Mouse (Mus musculus) hindbrain, embryonic 14.5 days (tissue): ENCODE data around the gene Gmds. TPM values are rescaled to one million over a fixed set of nuclear protein-coding genes. Genes with fewer than 3 reads are reported as not detected.

Source experiments
- ATAC-seq: fragments of 200-750 bp; cut with Nextera tagmentation; 2 replicates; pipeline ENCODE4 v1.8.0; 2017; ENCODE audit warnings: moderate number of reproducible peaks, mild to moderate bottlenecking, moderate TSS enrichment, moderate library complexity; ENCODE audit not compliant: low FRiP score
- DNase-seq: peaks from one replicate; pipeline ENCODE4 v3.0.0-alpha.2; 2015; ENCODE audit warnings: low spot score
- H3K27ac ChIP-seq: fragments of 300-500 bp; sonication (generic); 2 replicates; pipeline ENCODE4 v1.5.1; 2014; ENCODE audit warnings: mild to moderate bottlenecking, moderate library complexity
- H3K27me3 ChIP-seq: fragments of 300-500 bp; sonication (generic); 2 replicates; pipeline ENCODE4 v1.6.1; 2014; ENCODE audit warnings: mild to moderate bottlenecking, low read length, mixed read lengths; ENCODE audit not compliant: control insufficient read depth, insufficient read depth
- H3K36me3 ChIP-seq: fragments of 300-500 bp; sonication (generic); replicated peaks from 2 replicates; pipeline ENCODE4 v1.6.1; 2014; ENCODE audit not compliant: control insufficient read depth, insufficient read depth
- H3K4me1 ChIP-seq: fragments of 300-500 bp; sonication (generic); replicated peaks from 2 replicates; pipeline ENCODE4 v1.6.1; 2014; ENCODE audit warnings: antibody characterized with exemption, low read length, mixed read lengths; ENCODE audit not compliant: control insufficient read depth, insufficient read depth
- H3K4me2 ChIP-seq: fragments of 300-500 bp; sonication (generic); replicated peaks from 2 replicates; pipeline ENCODE4 v1.6.1; 2014; ENCODE audit warnings: mild to moderate bottlenecking, moderate library complexity
- H3K4me3 ChIP-seq: fragments of 300-500 bp; sonication (generic); replicated peaks from 2 replicates; pipeline ENCODE4 v1.5.1; 2014; ENCODE audit warnings: mild to moderate bottlenecking, low read length
- H3K9ac ChIP-seq: fragments of 300-500 bp; sonication (generic); 2 replicates; pipeline ENCODE4 v1.6.1; 2014
- H3K9me3 ChIP-seq: fragments of 300-500 bp; sonication (generic); 2 replicates; pipeline ENCODE4 v1.6.1; 2016; ENCODE audit warnings: low read length; ENCODE audit not compliant: control insufficient read depth
- WGBS: fragments of 180-500 bp; shearing (Covaris S2); extraction: QIAGEN DNeasy Blood & Tissue Kit; methylation state at CpG from one replicate; pipeline ENCODE4 v1.1.7; 2014; 5-methylcytosine and 5-hydroxymethylcytosine counted together
- polyA plus RNA-seq: library from polyadenylated mRNA; unstranded; fragments of >200 nt; fragmentation: Nextera tagmentation; extraction: Ambion mirVana; gene quantifications from 2 replicates; pipeline ENCODE4 v1.2.1, GENCODE M21; 2014

Gene Gmds
- polyA plus RNA-seq = 38.4 and 39.8 TPM in 2 replicates

DNA sequence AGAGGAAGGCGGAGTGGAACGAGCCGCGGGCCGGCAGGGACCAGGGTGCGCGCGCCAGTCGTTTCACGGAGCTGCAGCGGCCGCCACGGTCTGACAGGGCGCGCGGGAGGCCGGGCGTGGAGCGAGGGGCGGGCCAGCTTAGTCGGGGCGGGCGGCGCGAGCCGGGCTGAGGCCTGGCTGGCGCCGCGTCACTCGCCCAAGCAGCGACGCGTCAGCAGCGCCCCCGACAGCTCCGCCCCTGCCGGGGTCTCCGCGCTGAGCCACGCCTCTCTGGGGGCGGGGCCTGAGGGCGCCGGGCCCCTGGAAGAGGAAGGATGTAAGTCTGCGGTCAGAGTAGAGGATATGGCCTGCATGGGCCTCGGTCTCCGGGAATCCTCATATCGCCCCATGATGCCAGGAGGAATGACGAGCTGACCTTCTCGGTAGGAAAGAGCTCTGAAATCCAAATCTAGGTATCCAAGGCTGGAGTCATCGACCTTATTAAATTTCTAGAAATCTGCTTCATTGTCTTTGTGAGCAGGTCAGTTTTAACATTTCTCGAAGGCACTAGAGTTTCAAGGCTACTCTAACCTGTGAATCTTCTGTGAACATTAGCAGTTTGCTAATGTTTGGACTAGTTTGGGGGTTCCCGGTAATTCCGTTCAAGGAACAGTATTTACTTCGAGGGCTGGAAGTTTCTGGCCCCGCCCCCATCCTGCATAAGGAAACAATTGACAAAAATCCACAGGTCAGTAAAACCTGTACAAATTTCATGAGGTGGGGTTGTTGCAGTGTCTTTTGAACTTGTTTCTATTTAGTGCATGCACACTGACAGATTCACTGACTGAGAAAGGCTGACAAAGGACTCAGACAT is at the start of gene Gmds:
Gene Gmds (minus strand): TSS at position 228 of the 853 bp plus-strand sequence.
- peak within 1 kb of the TSS; percentile 75 for H3K4me2 ChIP-seq
- H3K4me3 ChIP-seq = peak within 1 kb of the TSS; percentile 69
- H3K27me3 ChIP-seq = no peaks in the 10 kb centered on the region
- DNase-seq (peak; percentile 95), ATAC-seq (peak; percentile 100)
- peak within 1 kb of the TSS; percentile 79 for H3K9ac ChIP-seq
- H3K27ac ChIP-seq = peak within 1 kb of the TSS; percentile 71
- 4% methylated on average over 55 of the region's 55 CpGs for WGBS
- peaks cover 10% of the 10 kb centered on the region; the same call in 1 of the 2 replicates for H3K4me1 ChIP-seq
- no peaks in the 10 kb centered on the region for H3K9me3 ChIP-seq
- no peaks in the 10 kb centered on the region for H3K36me3 ChIP-seq

DNA sequence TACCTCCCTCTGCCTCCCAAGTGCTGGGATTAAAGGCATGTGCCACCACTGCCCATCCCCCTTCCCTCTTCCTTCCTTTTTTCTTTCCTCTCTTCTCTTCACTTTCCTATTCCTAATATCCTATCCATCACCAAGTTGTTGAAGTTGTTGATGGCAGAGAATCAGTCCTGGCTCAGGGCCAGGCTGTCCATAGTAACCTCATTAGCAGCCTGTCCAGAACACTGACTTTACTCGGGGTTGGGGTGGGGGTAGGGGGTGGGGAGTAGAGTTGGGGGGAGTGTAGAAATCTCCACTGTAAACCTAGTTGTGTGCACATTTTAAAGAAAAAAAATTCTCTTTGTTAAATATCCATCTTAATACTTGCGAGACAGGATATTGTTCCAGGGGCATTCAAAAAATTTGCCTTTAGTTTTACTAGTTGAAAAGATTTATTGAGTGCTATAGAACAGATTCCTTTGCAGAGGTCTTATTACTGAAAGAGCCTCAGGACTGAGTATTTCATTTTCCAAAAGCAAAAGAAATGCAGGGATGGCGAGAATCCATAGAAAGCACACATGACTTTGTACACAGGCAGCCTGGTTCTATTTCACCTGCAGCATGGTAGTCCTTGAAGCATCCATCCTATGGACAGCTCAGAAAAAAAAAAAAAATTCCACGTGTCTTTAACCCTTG is 47.0 kb upstream of the Gmds start:
- Histone ChIP-seq H3K4me2 (no peak overlapping the region), H3K4me1 (no peaks in the 10 kb centered on the region), H3K27ac (no peak overlapping the region), H3K27me3 (no peaks in the 10 kb centered on the region), H3K4me3 (no peak overlapping the region), H3K36me3 (no peaks in the 10 kb centered on the region), H3K9me3 (no peaks in the 10 kb centered on the region), H3K9ac (no peak overlapping the region)
- DNase-seq (no peak), ATAC-seq (no peak)
- WGBS = 73% methylated on average over 4 of the region's 4 CpGs

- H3K27me3 ChIP-seq = no peaks in the 10 kb centered on the region
- WGBS = 87% methylated on average over 6 of the region's 6 CpGs
- no peaks in the 10 kb centered on the region for H3K9me3 ChIP-seq
- H3K4me2 ChIP-seq = no peak overlapping the region
- no peak overlapping the region for H3K4me3 ChIP-seq
- DNase-seq (no peak), ATAC-seq (no peak)
- H3K27ac ChIP-seq = no peak overlapping the region
- no peaks in the 10 kb centered on the region for H3K36me3 ChIP-seq
- H3K9ac ChIP-seq = no peak overlapping the region
- no peaks in the 10 kb centered on the region for H3K4me1 ChIP-seq
These were observed 43.9 kb upstream of the Gmds start for GRCm38 (mm10) chr13:32382227-32383010.

DNA sequence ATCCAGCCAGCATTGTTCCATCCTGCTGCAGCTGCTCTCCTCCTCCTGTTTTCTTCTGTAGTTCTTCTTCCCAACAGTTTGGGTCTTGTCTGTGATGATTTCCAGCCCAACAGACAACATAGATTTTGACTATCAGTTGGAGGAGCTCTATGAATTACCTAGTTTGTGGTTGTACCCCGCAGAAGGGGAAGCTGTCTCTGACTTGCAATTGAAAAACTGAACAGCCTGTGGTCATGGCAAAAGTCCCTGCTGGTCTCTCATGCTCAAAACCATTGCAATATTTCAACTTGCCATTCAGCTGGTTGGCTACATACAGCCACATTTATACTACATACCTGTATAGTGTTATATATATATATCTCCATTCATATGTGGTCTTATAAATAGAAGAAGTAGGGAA is 40.1 kb upstream of the Gmds start:
- ATAC-seq (no peak), DNase-seq (no peak)
- no peaks in the 10 kb centered on the region for H3K27me3 ChIP-seq
- H3K4me1 ChIP-seq = no peaks in the 10 kb centered on the region
- H3K9ac ChIP-seq = no peak overlapping the region
- no peak overlapping the region for H3K27ac ChIP-seq
- 100% methylated on average over 1 of the region's 1 CpGs for WGBS
- H3K36me3 ChIP-seq = no peaks in the 10 kb centered on the region
- no peak overlapping the region for H3K4me2 ChIP-seq
- no peaks in the 10 kb centered on the region for H3K9me3 ChIP-seq
- H3K4me3 ChIP-seq = no peak overlapping the region

DNA sequence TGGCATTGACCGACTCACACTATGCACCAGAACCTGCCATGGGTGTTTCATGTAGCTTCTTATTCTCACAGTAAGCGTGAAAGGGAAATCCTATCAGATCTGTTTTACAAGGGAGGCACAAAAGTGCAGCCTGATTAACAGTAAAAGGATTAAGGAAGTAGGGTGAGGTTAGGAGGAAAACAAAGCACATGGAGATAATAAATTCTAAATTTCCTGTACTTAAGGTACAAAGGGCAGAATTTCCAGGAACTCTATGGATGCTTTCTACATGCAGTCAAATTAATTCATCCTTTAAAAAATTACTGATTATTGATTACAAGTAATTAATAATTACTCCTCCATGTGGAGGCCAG is 34.0 kb upstream of the Gmds start:
- no peaks in the 10 kb centered on the region for H3K4me1 ChIP-seq
- no peak overlapping the region for H3K4me3 ChIP-seq
- H3K4me2 ChIP-seq = no peak overlapping the region
- H3K36me3 ChIP-seq = no peaks in the 10 kb centered on the region
- no peaks in the 10 kb centered on the region for H3K27me3 ChIP-seq
- H3K27ac ChIP-seq = no peak overlapping the region
- no peak for DNase-seq
- no peak for ATAC-seq
- 96% methylated on average over 2 of the region's 2 CpGs for WGBS
- H3K9ac ChIP-seq = no peak overlapping the region
- no peaks in the 10 kb centered on the region for H3K9me3 ChIP-seq

- Histone ChIP-seq H3K27ac (no peak overlapping the region), H3K27me3 (no peaks in the 10 kb centered on the region), H3K9me3 (no peaks in the 10 kb centered on the region), H3K4me2 (no peak overlapping the region), H3K4me1 (no peaks in the 10 kb centered on the region), H3K4me3 (no peak overlapping the region), H3K36me3 (no peaks in the 10 kb centered on the region), H3K9ac (no peak overlapping the region)
- WGBS = 88% methylated on average over 4 of the region's 4 CpGs
- DNase-seq (no peak), ATAC-seq (no peak)
These were observed 33.5 kb upstream of the Gmds start for GRCm38 (mm10) chr13:32371874-32372530.

GRCm38 (mm10) chr13:32370751-32371150 is 32.2 kb upstream of the Gmds start:
- no peak overlapping the region for H3K27ac ChIP-seq
- WGBS = 89% methylated on average over 7 of the region's 7 CpGs
- no peaks in the 10 kb centered on the region for H3K9me3 ChIP-seq
- no peaks in the 10 kb centered on the region for H3K36me3 ChIP-seq
- no peak overlapping the region for H3K9ac ChIP-seq
- no peak for DNase-seq
- no peaks in the 10 kb centered on the region for H3K4me1 ChIP-seq
- H3K27me3 ChIP-seq = no peaks in the 10 kb centered on the region
- ATAC-seq = no peak
- no peak overlapping the region for H3K4me3 ChIP-seq
- no peak overlapping the region for H3K4me2 ChIP-seq

- H3K36me3 ChIP-seq = no peaks in the 10 kb centered on the region
- no peak overlapping the region for H3K27ac ChIP-seq
- no peaks in the 10 kb centered on the region for H3K4me1 ChIP-seq
- ATAC-seq = no peak
- H3K9me3 ChIP-seq = no peaks in the 10 kb centered on the region
- 88% methylated on average over 1 of the region's 1 CpGs for WGBS
- no peak overlapping the region for H3K4me3 ChIP-seq
- H3K9ac ChIP-seq = no peak overlapping the region
- no peak overlapping the region for H3K4me2 ChIP-seq
- H3K27me3 ChIP-seq = no peaks in the 10 kb centered on the region
- no peak for DNase-seq
These were observed 31.6 kb upstream of the Gmds start for GRCm38 (mm10) chr13:32370135-32370534.
